Mouse (Mus musculus) ES-Bruce4 (cell line): ENCODE measurements around the gene 1700014D04Rik.

ENCODE experiments used
- CTCF ChIP-seq: IDR thresholded peaks from one replicate; pipeline ENCODE4 v1.8.1; 2011; ENCODE audit warnings: low read depth, low read length
- EP300 ChIP-seq: IDR thresholded peaks from 2 replicates; pipeline ENCODE4 v1.6.1; 2011; ENCODE audit warnings: low read depth, low read length; ENCODE audit not compliant: insufficient read depth
- POLR2A ChIP-seq: IDR thresholded peaks from one replicate; pipeline ENCODE4 v1.8.1; 2011; ENCODE audit warnings: low read length; ENCODE audit not compliant: insufficient read depth

GRCm38 (mm10) chr13:59766786-59767515, 20.4 kb upstream of the 1700014D04Rik start:
- TF ChIP-seq CTCF: no peak
- no peak for TF ChIP-seq POLR2A
- TF ChIP-seq EP300: no peak
